Mouse (Mus musculus) monocyte, adult 2 months (primary cell): ENCODE measurements around the gene Rasgrf1.

Experiments
- DNase-seq, 2 experiments: peaks; one replicate each; pipeline ENCODE4 v3.0.0; 2022; ENCODE audit warnings: low spot score in 2 of 2, low read depth in 1 of 2

The Rasgrf1 gene

DNA sequence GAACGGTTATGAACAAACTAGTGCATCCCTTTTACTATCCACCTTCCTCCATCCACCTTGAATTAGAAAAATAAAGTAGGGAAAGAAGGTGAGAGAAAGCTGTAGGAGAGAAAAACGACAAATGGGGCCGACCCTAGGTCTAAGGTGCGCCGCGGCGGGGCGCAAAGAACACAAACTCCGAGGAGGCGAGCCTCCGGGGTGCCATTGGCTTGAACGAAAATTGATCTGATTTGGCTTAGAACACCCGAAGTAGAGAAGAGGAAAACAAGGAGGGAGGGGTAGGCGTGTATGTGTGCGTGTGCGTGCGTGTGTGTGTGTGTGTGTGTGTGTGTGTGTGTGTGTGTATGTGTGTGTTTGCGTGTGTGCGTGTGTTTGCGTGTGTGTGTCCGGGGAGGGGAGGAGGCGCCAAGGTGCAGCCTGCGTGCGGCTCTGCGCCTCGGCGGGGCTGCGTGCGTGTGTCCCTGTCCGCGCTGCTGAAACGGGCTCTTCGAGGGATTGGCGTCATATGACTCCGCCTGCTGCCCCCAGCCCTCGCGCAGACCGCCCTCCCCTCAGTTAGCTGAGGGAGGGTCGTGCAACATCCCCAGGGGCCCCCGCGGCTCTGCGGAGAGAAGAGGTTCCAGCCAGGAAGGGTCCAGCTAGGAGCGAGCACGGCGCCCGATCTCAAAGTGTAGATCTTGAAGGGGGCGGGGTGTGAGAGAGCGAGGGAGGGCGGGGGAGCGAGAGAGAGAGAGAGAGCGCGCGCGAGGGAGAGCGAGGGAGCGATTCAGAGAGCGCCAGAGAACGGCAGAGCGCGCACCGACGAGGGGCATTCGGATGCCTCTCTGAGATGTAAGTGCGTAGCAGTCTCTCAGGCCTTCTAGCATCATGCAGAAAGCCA, at the start of gene Rasgrf1:
Gene Rasgrf1 (plus strand): TSS at position 778 of the 880 bp plus-strand sequence.
- no peak for DNase-seq

DNA sequence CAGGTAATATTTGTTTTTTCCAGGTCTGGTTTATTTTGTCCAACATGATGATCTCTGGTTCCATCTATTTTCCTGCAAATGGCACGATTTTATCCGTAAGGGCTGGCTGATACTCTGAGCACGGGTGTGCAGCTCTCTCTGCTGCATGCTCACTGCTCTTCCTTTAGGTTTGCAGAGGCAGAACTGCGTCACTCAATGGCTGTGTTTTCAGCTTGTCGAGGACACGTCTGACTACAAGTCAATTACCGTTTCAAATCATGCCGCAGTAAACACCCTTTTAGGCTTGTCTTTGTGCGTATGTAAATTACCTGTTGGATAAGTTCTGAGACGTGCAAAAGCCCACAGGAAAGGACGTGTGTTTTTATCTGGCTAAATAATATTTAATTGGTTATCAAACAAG, 49.6 kb upstream of the Rasgrf1 start:
- no peak for DNase-seq

DNA sequence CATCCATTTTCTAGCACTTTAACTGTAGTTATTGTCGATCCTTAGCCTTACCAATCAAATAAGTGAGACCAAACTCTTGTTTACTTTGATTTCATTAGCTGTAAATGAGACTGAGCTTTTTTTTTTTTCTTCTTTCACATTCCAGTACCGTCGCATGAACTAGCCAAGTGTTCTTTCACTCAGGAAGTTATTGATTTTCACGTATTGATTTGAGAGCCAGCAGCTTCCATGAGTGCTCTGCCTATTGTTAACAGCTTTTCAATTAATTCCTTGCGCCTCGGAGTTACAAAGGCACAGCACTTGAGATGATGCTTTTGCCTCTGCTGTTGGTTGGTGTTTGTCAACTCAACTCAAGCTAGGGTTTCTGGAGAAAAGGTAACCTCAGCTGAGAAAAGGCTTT, 49.1 kb upstream of the Rasgrf1 start:
- no peak for DNase-seq

DNA sequence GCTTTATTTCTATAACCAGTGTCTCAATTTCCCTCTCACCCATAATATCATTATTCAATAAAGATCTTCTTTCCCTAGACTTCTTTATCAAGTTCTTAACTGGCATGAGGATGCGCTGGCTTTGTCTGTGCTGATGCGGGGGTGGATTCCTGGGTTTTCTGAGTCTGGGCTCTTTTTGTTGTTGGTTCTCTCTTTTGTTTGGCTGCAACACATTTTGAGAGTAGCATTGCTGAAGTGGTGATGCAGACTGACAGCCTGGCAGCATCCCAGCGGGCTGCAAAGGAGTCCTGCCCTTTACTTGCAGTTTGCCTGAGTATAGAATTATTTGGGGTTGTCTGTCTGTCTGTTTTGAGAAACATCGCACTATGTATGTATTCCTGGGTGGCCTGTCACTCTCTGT, 42.6 kb upstream of the Rasgrf1 start:
- no peak for DNase-seq

DNA sequence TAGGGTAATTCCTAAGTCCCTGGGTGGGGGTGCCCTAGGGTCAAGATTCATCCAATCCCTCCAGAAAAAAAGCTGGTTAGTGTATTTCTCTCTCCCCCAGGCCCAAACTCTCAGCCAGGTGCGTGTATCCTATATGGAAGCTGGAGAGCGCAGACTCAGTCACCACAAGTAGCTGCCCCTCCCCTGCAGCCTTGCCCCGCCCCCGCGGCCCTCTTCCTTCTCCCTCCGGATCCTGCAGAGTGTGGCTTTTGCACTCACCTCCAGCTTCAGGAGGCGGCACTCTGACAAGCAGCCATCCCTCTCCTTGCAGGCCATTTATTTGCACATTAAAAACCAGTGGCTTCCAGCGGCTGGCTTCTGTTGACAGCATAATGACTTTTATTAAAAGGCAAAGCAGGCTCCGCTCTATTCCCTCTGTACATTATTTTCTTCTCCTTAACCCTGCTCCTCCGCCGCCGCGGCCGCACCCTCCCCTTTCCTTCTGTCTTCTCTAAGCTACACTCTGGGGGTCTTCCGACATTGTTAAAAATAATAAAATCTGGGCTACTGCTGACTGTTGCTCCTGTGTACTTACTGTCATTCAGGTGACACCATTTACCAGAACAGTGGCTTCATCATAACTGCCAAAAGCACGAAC, 41.5 kb upstream of the Rasgrf1 start:
- DNase-seq, result no peak

DNA sequence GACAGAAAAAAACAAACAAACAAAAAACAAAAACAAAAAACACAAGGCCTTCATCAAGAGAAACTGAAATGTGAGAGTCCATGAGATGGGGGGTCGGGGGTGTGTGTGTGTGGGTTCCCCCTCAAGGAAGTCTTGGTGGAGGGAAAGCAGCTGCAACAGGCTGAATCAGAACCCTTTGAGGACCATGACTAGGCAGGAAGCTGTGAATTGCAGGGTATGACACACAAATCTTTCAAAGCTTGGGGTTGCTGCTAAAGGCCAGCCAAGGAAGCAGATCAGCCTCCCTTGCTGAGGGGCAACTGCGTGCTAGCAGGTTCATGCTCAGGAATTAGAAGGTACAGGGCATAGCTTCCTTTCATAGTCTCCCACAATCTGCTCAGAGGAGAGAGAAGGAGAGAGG, 40.1 kb upstream of the Rasgrf1 start:
- DNase-seq, result no peak

DNA sequence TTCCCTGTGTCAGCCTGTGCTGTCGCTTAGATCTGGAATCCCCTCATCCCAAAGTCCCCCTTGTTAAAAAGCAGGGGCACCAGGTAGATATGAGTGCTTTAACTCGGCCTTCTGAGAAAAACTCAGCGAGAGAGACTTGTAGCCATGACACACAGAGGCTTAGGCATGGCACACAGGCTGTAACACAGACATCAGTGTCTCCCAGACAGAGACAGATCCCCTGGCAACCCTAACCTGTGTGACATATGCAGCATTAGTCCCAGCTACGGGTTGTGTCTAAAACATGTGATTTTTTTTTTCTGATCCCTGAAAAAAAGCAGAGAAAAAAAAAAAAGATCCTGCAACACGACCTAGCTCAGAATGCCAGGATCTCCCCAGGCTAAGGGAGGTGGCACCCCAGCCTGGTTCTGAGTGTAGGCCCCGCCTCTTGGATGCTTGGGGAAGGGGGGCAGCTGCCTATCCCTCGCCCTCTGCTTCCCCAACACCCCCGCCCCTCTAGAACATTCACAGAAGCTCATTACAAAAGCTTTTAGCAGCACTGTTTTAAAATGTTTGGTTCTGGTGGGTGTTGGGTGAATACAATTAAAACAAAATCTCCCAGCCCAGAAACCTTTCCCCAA, 39.1 kb upstream of the Rasgrf1 start:
- no peak for DNase-seq

DNA sequence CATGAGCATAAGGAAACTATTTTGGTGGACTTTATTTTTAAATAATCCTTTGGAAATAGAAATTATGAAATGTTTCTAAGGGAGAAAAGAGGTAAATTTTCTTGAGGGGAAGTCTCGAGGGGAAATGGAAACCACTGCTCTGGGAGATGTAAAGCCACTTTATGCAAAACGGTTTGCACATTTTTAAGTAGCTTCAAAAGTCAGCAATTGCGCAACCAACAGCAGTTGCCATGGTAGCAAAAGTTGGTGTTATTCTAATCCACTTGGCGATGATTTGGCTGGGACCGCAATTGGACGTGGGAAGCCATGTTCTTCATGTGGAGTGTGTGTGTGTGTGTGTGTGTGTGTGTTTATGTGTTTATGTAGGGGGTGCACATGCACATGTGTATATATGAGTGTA, 37.6 kb upstream of the Rasgrf1 start:
- DNase-seq, result peak; percentile 75 to 79

DNA sequence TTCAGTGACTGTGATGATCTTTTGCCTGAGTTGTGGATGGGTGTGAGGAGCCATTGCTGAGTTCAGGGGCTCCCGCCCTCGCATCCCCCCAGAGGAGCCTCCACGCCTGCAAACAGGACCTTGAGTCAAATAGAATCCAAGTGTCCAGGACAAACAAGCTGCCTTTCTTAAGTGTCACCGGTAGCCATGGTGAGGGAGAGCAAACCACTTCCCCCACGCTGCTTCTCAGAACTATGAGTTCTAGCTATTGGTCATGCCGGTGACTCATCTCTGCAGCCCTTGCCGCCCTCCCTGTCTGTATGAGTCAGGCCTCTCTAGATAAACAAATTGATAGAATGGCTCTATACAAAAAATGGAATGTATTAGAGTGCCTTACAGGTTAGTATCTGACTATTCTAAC, 35.3 kb upstream of the Rasgrf1 start:
- peak; percentile 55 to 61 for DNase-seq

DNA sequence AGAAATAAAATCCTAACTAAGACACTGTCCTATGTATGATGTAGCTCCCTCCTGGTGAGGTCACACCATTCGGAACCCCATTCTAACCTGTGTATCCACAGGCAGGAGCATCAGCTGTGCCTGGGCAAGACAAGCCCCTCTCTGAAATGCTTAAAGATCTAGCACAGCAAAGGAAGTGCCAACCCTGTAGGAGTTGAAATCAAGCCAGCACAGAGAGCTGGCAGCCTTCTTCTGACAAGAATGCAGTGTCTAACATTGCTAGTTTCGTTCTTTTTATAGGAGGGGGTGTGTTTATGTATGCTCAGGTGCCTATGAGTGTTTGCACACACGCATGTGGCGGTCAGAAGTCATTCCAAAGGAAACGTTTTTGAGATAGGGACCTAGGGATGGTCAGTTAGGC, 34.2 kb upstream of the Rasgrf1 start:
- DNase-seq, result no peak

DNA sequence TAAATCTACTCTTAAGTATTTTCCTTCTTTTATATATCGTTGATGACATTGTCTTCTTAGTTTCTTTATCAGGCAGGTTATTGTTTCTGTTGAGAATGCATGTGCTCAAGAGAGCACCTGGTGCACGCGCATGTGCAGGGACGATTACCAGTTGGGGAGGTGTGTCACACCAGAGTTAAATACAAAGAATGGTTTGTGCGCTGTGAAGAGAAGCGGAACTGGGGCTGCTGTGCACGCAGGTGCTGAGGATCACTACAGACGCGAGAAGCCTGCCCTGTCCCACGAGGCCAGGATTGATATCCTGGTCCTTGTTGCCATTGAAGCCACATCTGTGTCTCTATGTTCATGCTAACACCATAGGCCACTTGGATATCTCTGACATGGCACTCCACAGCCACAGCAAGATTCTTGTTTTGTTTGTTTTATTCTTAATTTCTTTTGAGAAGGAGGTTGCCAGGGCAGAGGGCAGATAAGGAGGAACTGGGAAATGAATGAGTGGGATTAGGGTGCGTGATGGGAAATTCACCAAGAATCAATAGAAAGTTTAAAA, 31.2 kb upstream of the Rasgrf1 start:
- DNase-seq, result no peak

DNA sequence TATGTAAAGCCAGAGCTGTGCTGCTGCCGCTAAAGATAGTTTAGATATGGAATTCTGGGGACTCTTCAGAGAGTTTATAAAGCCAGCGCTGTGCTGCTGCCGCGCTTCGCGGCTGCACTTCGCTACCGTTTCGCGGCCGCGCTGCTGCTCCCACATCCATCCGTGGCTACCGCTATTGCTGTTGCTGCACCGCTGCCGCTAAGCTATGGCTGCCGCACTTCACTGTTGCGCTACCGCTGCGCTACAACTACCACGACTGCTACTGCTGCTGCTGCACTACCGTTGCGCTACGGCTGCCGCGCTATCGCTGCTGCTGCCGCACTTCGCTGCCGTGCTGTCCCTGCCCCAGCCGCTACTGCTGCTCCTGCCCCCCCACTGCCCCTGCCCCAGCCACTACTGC, 30.1 kb upstream of the Rasgrf1 start:
- DNase-seq, result no peak

DNA sequence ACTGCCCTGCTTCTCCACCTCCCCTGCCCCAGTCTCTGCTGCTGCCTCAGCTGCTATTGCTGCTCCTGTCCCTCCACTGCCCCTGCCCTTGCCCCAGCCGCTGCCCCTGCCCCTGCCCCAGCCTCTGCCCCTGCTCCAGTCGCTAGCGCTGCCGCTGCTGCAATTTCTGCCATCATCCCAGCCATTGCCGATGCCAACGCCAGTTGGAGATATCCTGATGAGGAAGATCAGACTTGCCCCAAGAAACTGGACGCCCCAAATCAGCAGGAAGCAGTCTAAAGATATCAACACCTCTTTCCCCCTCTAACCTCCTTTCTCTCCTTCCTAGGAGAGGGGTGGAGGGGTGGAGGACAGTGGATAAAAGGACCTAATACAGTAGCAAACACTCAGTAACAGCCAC, 28.2 kb upstream of the Rasgrf1 start:
- no peak for DNase-seq

DNA sequence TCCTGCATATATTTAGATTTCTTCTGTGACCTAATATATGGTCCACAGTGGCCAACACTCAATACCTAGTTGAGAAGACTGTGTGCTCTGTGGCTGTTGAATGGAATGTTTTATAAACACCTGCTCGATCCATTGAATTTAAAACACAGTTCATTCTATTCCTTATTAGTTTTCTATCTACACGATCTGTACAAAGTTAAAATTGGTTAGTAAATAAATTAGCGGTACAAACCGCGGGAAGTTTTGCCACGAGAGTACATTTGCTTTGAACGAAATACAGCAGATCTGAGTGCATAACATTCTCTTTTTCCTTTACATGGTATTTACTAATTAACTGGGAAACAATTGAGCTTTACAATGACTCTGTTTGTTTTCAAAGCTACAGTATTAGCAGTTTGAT, 27.1 kb upstream of the Rasgrf1 start:
- no peak for DNase-seq

DNA sequence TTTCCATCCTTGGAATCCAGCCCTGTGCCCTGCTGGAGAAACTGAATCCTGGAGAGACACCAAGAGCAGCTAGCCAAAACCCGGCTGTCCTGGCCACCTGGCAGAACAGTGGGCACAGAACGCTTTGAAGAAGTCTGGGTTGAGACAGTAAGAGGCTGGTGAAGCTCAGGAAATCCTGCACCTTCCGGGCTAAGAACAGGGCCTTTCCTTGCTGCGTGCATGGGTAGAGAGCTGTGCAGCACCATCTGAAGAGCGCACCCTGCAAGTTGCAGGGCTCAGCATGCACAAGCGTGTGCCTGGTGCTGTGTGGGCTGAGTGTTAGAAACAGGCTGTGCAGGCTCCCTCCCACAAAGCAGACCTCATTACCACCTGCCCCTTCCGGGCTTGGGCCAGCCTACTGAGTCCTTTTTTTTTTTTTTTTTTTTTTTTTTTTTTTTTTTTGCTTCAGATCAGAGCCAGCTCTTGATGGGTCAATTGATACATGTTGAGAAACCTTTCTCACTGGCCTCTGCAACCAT, 23.9 kb upstream of the Rasgrf1 start:
- no peak for DNase-seq

DNA sequence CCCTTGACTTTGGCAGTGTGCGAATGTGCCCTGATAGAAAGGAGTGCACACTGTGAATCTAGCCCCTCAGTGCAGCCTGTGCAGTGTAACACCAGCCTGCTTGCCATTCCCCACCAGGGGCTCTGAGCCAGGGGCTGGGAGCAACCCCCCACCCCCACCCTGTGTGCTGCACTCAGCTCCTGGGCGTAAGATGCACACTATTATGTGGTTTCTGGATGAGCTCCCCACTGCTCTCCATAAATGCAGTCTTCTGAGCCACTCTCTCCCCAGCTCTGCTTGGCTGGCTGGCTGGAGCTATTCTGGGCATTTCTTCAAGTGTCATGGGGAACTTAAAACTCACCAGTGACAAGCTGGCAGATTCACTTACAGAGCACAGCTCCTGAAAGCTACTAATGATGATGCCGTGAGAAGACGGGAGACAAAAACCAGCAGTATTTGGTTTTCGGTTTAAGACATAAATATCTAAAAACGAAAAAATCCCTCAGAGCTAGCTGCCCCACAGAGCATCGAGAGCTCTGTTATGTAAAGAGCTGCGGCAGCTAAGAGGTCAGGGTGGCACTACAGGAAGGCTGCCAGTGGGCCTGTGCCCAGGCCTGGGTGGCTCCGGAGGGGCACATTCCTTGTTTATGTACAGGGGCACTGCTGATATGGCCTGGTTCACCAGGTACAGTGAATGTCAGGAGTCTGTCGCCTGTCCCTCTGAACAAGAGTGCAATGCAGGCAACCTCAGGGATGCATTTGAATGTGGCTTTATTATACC, 18.0 kb upstream of the Rasgrf1 start:
- DNase-seq, result no peak

DNA sequence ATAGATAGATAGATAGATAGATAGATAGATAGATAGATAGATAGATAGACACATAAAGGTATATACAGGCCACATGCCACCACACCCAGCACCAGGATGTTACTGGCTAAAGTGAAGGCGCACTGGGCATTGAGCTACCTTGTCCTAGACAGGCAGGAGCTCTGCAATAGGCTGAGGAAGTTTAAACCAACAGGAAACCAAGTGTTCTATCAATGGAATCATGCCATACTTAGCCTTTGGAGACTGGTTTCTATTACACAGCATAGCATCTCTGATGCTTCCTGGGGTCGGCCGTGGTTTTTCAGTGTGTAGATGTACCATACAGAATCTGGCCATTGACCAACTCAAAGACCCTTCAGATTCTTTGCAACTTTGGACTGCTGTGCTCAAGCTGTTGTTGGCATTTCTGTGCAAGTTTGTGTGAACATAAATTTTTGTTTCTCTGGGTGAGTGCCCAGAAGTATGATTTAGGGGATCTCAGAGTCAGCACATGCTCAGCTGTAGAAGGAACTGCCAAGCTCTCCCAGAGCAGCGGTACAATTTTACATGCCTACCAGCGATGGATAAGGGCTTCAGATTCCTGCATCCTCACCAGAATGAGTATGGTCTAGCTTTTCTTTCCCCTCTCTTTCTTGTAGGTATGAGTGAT, 17.0 kb upstream of the Rasgrf1 start:
- DNase-seq, result no peak

DNA sequence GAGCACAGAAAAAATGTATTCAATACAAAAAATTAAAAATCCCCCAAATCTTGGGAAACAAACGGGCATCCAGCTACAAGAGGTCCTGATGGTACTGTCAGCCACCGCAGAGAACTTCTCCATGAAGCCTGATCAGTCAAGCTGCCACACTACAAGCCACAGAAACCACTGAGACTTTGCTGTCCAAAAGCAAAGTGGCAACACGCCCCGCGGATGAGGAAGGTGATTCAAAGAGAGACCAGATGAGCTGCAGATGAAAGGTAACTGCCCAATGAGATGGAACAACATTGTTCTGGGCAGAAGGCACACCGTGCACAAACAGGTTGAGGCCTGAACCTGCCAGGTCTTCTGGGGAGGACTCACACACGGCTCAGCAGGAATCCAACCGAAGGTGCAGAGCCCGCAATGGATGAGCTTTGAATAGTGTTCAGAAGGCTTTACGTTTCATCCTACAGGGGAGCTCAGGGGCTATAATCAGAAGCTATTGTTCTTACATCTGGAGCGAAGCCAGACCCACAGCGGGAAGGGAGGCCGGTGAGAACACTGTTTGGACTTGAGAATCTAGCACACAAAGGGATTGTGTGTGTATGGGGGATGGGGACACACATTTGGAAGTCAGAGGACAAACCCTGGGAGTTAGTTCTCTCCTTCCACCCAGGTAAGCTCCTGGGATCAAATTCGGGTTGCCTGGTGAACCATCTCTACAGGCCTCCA, 9.4 kb upstream of the Rasgrf1 start:
- no peak for DNase-seq

DNA sequence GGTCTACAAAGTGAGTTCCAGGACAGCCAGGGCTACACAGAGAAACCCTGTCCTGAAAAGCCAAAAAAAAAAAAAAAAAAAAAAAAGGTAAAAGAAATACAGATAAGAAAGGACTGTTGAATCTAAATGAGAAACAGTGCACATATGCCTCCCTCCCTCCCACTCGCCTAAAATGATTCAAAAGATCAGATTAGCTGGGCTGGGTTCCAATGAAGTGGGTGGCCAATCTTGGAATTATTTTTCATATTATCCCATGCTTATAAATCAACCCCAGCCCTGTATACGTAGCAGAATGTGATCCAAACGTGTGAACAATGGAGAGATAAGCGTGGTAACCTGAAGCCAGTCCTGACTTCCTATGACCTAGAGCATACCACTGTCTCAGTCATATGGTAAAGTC, 8.5 kb upstream of the Rasgrf1 start:
- no peak for DNase-seq

DNA sequence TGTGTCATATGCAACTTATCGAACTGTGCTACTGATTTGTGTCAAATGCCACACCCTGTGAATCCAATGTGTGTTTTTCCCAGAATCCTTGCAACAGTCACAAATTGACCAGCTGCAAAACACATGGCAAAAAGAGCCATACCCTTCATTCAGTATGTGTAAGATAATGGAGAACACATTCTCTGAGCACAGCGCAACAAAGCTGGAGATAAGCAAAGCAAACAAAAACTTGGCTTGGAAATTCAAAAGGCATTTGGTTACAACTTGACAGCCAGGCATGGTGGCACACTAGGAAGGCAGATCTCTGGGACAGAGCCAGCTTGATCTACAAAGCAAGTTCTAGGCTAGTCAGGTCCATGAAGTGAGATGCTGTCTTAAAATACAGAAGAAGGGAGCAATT, 6.9 kb upstream of the Rasgrf1 start:
- no peak for DNase-seq
